Mouse (Mus musculus): ENCODE measurements around the gene Alyref. TPM values are rescaled to one million over a fixed set of nuclear protein-coding genes. Genes with fewer than 3 reads are reported as not detected.

The Alyref gene
- polyA plus RNA-seq (2012; rRNA removed): 46.3 and 53.0 TPM in 2 replicates

DNA sequence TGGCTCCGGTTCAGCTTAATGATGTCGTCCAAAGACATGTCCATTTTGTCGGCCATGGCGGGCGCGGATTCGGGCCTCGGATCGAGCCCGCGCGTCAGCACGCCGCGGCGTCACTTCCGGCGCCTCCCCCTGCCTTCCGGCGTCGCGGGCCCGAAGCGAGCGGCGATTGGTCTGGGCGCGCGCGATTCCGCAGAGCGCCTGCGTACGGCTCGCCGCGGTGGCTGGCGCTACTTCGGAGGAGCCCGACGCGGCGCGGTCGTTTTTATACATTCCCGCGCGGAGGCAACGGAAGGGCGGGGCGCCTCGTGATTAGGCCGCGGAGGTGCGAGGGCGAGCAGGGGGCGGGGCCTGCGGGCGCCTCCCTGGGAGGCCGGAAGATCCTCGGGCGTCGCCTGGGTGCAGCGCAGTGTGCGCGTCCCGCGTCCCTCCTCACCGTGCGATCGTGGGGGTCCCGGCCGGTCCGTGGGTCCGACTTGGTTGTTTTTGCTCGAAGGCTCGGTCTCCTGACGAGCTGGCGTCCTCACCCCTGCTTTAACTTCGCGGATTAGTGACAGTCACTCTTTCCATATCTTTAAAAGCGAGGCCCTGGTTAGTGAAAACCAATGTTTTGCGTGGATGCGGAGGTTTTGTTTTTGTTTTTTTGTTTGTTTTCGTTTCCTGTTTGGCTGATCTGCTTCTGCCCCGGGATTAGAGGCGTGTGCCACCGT is at the start of gene Alyref, which contains the start of gene Anapc11:
Gene Alyref (minus strand): TSS at position 83 of the 707 bp plus-strand sequence.
Gene Anapc11 (plus strand): TSS at position 139 of the 707 bp plus-strand sequence.
- peak; percentile 78 to 91 for DNase-seq (ENCODE audit: extremely low spot score in 1 of 2, low spot score in 1 of 2)

DNA sequence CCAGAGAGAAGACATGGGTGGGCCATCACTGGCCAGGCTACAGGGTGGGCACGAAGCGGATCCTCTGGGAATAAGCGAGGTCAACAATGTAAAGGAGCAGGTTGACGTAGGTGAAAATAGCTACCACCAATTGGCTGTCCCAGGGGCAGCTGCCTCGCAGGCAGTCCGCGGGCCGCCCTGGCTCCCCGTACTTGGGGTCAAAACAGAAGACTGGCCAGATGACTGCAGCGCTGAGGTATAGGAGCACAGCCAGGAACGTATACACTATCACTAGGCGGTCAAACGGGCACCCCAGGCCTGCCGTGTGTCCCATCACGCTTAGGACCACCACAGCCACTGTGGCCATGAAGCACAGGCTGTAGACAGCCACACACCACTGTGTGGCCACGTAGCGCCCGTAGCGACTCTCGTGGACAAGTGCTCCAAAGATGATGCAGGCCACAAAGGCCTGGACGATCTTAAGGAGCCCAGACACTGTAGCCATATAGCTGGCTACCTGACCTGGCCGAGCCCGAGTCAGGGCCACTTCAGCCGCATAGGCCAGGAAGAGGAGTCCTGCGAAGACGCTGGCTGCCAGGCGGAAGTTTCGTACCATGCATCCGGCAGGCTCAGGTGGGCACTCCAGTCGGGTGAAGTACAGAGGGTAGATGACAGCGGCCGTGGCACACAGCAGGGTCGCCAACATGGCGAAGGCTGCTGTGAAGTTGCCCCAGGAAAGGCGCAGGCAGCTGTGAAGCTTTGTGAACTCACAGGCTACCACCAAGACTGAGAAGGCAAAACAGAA is 49.1 kb upstream of the Alyref start:
- no peak for DNase-seq (ENCODE audit: extremely low spot score in 1 of 2, low spot score in 1 of 2)

DNA sequence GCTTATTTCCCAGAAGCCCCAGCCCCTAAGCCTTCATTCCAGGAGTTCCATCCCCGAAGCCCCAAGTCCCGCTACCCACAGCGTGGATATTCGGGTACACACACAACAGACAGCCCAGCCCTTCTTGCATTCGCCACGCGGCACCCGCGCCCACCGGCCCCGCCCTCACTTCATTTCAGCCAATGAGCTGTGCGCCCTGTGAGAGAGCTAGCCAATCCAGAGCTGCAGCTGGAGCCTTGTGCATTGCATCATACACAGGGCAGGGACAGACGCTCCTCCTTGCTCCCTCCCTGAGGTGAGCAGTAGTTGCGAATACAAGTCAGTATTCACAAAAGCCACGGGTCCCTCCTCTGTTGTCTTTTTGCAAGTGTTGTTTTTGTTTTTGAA is 45.4 kb upstream of the Alyref start, which contains the start of gene Pycr1:
Gene Pycr1 (minus strand): TSS at position 169 of the 387 bp plus-strand sequence.
- DNase-seq (ENCODE audit: extremely low spot score in 1 of 2, low spot score in 1 of 2): peak; percentile 89 to 96

DNA sequence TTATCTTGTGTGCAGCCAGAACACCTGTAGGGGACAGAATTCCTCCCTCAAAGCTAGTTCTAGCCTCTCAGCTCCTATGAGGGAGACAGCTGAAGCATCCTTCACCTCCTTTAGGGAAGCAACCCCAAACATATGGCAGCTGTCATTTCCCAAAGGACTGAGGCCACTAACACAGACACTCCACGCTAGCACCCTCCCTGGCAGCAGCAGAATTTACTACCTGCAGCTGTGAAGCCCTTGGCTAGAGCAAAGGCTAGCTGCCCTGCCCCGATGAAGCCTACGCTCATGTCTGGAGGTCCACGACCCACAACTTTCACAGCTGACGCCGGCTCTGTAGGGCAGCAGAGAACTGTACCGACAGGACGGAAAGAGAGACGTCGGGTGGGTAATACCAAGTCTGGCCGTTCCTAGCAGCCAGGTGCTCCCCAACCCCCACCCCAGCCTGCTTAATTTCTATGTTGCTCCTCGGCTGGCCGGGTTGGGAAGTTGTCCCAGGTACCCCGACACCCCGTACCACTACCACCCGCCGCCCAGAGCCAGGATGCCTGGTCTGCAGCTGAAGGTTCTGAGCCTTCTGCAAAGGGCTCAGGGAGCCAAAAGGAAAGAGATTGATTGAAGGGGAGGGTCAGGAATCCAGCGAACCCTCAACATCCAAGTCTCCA is 44.9 kb upstream of the Alyref start:
- DNase-seq (ENCODE audit: extremely low spot score in 1 of 2, low spot score in 1 of 2): no peak

DNA sequence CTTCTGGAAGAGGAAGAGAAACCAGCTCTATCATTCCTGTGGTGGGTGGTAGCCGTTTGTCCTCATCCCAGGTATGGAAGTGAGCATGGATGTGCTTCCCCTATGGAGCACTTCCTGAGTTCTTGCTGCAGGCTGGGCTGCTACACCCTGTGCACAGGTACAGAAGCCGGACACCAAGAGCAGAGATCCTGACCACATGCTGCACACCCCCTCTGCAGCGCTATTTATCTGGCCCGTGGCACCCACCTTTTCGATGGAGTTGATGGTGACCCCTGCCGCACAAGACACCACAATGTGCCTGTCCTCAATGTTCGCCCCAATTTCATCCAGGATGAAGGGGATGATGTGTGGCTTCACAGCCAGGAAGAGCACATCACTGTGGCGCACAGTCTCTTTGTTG is 43.7 kb upstream of the Alyref start:
- DNase-seq (ENCODE audit: extremely low spot score in 1 of 2, low spot score in 1 of 2): no peak

DNA sequence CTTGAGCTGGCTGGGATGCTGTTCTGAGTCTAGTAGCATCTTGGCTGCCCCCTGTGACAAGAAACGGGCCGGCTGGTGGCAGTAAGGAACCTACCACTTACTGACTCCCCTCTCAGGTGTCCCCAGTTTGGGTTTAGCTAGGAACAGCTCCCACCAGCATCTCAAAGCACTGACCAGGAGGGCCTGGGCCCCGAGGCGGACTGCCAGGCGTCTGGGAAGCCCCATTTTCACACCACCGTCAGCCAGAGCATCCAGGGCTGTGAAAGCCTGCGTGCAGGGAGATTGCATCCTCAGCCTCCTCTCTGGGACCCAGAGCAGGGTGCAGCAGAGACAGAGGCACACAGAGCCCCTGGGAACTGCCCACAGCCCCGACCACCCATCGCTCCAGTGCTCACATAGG is 43.1 kb upstream of the Alyref start:
- DNase-seq (ENCODE audit: extremely low spot score in 1 of 2, low spot score in 1 of 2): no peak

DNA sequence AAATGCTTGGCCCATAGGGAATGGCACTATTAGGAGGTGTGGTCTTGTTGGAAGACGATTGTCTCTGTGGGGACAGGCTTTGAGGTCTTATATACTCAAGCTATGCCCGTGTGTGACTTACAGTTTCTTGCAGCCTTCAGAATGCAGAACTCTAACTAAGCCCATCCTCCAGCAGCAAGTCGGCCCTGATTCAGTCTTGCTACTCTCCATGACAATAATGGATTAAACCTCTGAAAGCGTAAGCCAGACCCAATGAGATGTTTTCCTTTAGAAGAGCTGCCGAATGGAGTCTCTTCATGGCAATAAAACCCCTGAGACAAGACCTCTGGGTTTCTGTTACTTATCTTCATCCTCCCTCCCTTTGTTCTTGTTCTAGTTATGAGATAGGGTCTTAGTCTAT is 36.6 kb upstream of the Alyref start:
- DNase-seq (ENCODE audit: extremely low spot score in 1 of 2, low spot score in 1 of 2): no peak

DNA sequence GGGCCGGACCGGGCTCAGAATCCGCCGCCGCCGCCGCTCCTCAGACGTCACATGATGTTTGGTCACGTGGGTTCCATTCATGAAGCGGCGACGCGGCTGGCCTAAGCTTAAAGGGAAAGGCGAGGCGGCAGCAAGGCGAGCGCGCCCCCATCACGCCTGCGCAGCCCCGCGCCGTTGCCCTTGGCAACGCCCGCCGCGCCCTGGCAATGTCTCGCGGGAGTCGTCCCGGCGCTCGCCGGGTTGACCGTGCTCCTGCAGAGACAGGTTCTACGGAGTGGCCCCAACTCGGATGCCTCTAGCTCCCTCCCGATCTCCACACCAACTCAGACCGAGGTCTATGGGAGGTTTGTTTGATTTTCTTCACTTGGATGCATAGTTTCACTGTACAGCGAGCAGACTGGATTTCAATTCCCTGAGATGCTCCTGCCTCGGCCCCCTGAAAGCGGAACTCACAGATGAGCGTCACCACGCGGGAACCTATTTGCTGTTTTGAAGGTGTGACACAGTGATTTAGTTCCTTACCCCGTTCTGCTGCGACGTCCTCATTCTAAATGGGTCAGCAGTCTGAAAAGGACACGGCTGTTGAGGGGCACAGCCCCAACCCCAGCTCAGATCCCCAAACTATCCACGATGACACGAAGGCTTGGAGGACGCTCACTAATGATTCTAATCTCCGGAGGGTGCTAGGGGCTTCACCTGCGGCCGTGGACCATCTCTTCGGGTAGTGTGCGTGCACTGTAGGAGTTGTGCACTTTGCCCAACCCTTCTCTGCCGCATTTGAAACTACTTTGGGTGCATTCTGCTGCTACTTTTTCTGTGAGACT is 35.6 kb upstream of the Alyref start, which contains the start of gene Mafg:
Gene Mafg (minus strand): TSS at position 81 of the 824 bp plus-strand sequence.
- peak; percentile 85 to 94 for DNase-seq (ENCODE audit: extremely low spot score in 1 of 2, low spot score in 1 of 2)

DNA sequence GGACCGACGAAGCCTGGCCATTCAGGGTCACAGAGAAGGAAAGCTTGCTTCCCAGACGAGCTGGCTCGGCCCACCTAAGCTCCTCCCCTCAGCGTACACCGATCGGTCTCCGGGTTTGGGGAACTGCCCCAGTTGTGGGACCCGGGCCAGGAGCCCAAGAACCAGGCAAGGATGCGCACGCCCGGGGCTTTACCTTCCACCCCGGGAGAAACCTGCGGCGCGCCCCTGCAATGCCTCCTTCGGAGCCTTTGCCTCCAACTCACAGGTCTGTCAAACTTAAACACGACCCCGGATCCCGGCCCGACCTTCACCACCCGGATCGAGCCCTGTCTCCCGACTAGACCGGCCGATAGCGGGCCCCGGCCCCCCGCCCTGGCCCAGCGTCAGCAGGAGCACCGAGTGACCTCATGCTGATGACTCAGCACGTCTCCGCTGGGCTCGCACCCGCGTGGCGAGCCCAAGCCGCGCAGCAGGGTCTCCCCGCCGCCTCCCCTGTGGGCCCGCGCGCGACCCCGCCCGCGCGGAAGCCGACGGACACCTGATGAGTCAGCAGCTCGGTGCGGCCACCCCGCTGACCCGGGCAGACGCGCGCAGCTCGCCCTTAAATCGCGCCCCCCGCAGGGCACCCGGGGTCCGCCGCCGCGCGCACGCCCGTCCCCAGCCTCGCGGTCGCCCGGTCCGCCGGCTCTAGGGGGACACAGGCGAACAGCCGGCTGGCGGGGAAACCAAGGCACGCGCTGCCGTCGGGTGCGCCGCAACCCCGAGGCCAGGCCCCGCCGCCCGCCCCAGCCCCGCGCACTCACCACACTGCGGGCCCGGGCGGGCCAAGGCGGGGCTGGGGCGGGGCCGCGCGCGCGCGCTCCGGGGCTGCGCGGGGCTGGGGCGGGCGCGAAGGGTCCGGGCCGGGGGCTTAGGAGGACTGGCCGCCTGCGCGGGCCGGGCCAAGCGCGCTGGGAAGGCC is 34.7 kb upstream of the Alyref start:
- DNase-seq (ENCODE audit: extremely low spot score in 1 of 2, low spot score in 1 of 2): peak in 1 of 2 experiments; percentile 58

DNA sequence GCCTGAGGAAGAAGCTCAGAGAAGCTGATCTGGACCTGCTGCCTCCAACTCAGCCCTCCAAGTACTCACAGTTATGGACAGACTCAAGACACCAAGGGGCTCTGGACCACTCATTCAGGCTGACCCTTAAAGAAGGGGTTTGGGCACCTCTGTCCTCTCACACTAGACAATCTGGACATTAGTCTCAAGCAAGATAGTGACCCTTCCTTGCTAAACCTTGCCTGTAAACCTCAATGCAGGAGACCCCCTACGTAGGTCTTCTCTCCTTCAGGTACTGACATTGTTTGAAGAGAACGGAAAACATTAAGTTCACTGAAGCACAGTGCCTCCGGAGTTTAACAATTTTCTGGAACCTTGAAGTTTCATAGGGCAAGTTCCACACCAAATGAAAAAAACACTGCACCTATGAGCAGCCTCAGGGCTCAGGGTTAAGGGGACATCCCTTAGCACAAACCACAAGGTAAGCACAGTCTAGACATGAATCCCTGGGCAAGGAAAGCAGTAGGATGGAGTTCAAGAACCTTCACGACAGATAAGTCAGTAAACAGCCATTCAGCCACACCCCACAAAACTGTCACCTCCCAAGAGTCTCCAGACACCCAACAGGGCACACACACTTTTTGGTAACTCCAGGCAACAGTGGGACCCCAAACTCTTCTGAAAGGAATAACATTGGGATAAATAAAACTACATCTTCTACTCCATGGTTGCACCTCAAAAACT is 33.7 kb upstream of the Alyref start:
- DNase-seq (ENCODE audit: extremely low spot score in 1 of 2, low spot score in 1 of 2): no peak

DNA sequence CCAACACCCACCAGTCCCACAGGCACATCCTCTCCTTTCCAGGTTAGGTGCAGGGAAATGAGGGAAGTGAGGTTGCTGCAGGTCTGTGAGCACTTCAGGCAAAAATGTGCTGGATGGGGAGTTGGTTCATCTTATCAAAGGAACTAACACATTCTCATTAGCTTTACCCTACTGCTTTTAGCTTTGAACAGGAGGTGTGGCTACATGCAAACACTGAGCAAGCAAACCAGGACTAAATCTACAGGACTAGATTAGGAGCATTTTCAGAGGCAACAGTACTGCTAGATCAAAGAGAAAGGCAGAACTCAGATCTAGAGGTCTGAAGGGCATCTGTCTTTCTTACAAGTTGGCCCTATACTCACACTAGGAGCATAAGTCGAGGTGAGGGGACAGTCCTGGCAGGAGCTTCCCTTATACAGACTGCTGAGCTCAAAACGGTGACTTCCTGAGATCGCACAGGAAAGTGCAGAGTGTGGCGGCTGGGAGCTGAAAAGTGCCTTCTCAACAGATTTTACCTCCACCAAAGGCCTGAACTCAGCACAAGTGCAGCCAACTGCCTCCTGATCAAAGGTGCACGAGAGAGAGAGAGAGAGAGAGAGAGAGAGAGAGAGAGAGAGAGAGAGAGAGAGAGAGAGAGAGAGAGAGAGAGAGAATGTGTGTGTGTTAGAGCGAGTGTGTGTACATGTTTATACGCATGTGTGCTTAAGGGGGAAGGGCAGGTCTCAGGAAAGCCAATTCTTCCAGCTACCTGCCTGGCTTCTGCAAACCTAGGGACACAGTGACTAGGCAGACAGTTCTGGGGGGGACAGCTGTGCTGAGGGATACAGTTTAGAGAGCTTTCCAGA is 32.9 kb upstream of the Alyref start:
- no peak for DNase-seq (ENCODE audit: extremely low spot score in 1 of 2, low spot score in 1 of 2)

DNA sequence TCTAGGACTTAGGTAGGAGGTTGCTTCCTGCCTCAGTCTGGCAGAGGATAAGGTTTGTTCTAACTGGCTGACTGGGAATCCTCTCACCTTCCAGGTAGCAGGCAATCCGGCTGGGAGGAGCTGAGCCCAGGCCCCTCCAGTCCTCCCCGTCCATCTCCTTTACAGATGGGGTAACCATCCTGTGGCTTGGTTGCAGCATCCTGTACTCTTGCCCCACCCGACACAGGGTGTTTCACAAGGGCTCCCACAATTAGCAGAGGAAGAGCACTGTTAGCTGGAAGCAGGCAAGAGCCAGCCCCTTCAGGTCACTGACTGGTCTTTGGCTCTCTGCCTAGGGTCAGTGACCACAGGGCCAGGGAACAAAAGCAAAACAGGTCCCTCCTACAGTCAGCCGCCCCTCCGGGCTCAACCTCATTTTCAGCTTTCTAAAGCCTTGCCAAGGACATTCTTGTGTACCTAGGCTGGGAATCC is 32.3 kb upstream of the Alyref start:
- no peak for DNase-seq (ENCODE audit: extremely low spot score in 1 of 2, low spot score in 1 of 2)

DNA sequence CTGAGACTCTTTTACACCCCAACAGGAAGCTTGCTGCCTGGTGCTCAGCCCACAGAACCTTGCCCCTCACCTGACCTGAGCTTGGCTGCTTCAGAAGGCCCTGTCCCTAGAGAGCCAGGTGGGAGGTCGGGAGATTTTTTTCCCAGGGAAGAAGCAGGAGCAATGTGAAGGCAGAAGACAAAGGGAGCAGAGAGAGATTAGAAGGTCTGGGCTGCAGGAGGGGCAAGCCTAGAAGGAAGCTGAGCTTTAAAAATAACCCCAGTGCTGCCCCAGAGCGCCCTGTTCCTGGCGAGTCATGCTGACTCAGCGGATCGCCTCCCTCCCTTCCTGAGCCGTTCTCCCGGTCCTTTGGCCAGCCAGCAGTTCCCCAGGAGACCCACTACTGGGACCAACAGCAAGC is 31.7 kb upstream of the Alyref start:
- DNase-seq (ENCODE audit: extremely low spot score in 1 of 2, low spot score in 1 of 2): no peak

DNA sequence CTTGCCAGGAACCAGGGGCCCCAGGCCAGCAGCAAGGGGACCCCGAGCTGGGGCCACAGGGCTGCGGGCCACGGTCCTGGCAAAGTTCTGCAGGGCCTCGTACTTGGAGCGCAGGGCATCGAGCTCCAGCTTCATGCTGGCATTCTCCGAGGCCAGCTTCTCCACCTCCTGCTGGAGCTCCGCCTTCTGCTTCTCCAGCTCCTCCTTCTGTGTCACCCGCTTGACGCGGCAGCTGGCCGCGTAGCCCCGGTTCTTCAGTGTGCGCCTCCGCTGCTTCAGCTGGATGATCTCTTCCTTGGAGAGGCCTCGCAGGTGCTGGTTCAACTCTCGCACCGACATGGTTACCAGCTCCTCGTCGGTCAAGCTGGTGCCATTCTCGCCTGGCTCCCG is 31.2 kb upstream of the Alyref start:
- DNase-seq (ENCODE audit: extremely low spot score in 1 of 2, low spot score in 1 of 2): no peak

DNA sequence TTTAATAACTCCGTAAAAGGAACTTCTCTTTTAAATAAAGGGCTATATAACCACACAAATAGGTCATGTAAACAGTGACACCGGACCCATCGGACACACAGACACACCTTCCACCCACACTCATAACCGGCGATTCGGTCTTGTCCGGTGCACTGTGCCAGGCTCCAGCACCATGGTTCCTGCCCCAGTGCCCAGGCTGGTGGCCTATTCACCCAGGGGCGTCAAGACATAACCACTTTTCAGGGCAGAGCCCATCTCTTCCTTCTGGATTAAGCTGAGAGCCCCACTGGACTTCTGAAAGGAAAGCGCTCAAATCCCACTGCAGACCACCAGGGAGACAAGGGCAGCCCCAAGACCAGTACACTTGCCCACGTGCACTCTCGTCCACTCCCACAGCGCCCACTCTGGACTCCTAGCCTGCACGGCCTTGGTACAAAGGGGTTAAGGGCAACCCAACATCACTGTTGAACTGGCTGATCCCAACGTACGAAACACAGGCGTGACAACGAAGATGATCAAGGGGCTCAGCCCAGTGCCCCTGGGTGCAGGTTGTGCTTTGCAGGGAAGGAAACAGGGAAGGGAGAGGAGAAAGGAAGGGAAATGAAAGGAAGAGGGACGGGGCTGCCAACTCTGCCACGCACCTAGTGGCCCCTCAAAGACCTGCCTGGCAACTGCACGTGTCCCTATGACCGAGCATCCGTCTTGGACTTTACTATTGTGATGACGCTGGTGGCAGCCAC is 30.6 kb upstream of the Alyref start:
- no peak for DNase-seq (ENCODE audit: extremely low spot score in 1 of 2, low spot score in 1 of 2)

DNA sequence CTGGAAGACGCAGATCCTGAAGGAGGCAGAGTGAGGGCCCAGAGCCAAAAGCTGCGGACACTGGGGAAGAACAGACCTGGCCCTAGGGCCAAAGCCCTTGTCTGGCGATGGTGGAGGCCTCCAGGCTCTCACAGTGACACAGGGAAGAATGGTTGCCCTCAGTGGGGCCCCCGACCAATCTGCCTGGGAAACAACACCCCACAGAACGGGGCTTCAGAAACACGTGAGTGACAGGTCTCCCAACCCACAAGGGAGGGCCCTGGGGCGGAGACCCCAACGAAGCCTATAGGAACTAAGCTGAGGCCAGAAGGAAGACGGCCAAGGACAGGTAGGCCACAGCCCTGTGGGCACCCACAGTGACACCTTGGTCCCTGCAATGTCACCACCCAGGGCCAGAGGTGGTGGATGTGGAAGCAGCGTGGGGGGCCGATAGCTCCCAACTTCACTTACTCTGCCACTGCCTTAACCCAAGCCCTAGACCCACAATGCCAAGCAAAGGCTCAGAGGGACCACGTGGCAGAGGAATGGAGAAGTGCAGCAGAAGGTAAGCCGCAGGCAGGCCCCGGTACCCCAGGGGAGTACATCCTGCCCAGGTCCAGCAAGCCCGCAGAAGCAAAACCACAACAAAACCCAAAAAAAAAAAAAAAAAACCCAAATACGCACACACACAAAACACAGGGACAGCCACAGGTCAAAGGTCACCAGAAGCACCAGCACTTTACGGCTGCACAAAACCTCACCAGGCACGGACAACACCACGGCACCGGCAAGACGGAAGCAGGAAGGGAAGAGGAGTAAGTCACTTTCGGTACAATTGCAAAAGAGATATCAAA is 29.5 kb upstream of the Alyref start:
- no peak for DNase-seq (ENCODE audit: extremely low spot score in 1 of 2, low spot score in 1 of 2)

Data from frontal cortex, adult 2 months (tissue).